Mouse (Mus musculus) stomach, embryonic 16.5 days (tissue): Measurements from ENCODE around the gene Memo1. TPM values are rescaled to one million over a fixed set of nuclear protein-coding genes. Genes with fewer than 3 reads are reported as not detected.

Source experiments
- ATAC-seq: fragments of 200-750 bp; cut with Nextera tagmentation; 2 replicates; pipeline ENCODE4 v1.8.0; 2017; ENCODE audit warnings: moderate number of reproducible peaks, moderate TSS enrichment; ENCODE audit not compliant: insufficient read depth, low FRiP score
- H3K27ac ChIP-seq: fragments of 300-500 bp; sonication (generic); 2 replicates; pipeline ENCODE4 v1.5.1; 2014; ENCODE audit warnings: low read length
- H3K27me3 ChIP-seq: fragments of 300-500 bp; sonication (generic); 2 replicates; pipeline ENCODE4 v1.6.1; 2014; ENCODE audit warnings: low read length, control low read depth, mixed read lengths; ENCODE audit not compliant: control insufficient read depth, insufficient read depth
- H3K36me3 ChIP-seq: fragments of 300-500 bp; sonication (generic); 2 replicates; pipeline ENCODE4 v1.6.1; 2014; ENCODE audit warnings: low read length; ENCODE audit not compliant: control insufficient read depth, insufficient read depth
- H3K4me1 ChIP-seq: fragments of 300-500 bp; sonication (generic); 2 replicates; pipeline ENCODE4 v1.6.1; 2014; ENCODE audit warnings: low read length, control low read depth, mixed read lengths; ENCODE audit not compliant: control insufficient read depth, insufficient read depth
- H3K4me2 ChIP-seq: fragments of 300-500 bp; sonication (generic); 2 replicates; pipeline ENCODE4 v1.6.1; 2014; ENCODE audit warnings: low read depth, low read length, mixed read lengths
- H3K4me3 ChIP-seq: fragments of 300-500 bp; sonication (generic); replicated peaks from 2 replicates; pipeline ENCODE4 v1.5.1; 2014; ENCODE audit warnings: mild to moderate bottlenecking, low read length
- H3K9ac ChIP-seq: fragments of 300-500 bp; sonication (generic); 2 replicates; pipeline ENCODE4 v1.6.1; 2014; ENCODE audit warnings: low read length
- H3K9me3 ChIP-seq: fragments of 300-500 bp; sonication (generic); replicated peaks from 2 replicates; pipeline ENCODE4 v1.6.1; 2016; ENCODE audit warnings: low read length, control low read depth; ENCODE audit not compliant: control insufficient read depth
- WGBS: fragments of 180-500 bp; shearing (Covaris S2); extraction: QIAGEN DNeasy Blood & Tissue Kit; methylation state at CpG from one replicate; pipeline ENCODE4 v1.1.7; 2014; 5-methylcytosine and 5-hydroxymethylcytosine counted together
- polyA plus RNA-seq: library from polyadenylated mRNA; unstranded; fragments of >200 nt; fragmentation: Nextera tagmentation; extraction: Ambion mirVana; gene quantifications from 2 replicates; pipeline ENCODE4 v1.2.1, GENCODE M21; 2015

The Memo1 gene
- polyA plus RNA-seq, 1 experiment from 2014 or later: 82.7 TPM

DNA sequence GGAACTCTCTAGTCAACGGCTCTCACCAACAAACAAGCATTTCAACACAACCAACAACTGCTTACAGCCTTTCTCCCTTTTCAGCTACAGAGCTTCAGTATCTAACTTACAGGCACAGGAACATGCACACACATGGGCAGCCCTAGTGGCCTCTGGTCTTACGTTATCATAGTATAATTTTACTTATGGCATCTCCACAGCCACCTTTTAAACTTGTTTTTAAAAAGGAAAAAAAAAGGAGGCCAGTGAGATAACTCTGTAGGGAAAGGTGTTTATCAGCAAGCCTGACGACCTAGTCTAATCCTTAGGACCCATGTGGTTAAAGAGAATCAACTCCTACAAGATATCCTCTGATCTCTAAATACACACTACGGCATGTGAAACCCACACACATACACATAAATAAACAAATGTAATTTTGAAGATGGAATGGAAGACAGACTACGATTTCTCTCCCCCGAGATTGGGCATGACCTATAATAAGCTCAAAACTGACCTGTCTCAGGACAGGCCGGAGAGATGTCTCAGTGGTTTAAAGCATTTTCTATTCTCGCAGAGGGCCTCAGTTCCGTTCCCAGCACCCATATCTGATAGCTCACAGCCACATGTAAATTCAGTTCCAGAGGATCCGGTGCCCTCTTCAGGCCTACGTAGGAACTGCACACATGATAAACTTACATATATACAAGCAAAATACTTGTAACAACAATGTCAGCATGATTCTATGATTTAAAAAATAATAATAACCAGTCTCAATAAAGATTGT is 27.7 kb downstream of the Memo1 start:
- Histone ChIP-seq H3K27ac (no peak overlapping the region), H3K9ac (no peak overlapping the region), H3K4me3 (no peak overlapping the region), H3K36me3 (no peaks in the 10 kb centered on the region), H3K4me1 (peaks cover 13% of the 10 kb centered on the region), H3K27me3 (no peaks in the 10 kb centered on the region), H3K4me2 (no peak overlapping the region), H3K9me3 (no peaks in the 10 kb centered on the region)
- WGBS: 86% methylated on average over 11 of the region's 11 CpGs
- no peak for ATAC-seq

DNA sequence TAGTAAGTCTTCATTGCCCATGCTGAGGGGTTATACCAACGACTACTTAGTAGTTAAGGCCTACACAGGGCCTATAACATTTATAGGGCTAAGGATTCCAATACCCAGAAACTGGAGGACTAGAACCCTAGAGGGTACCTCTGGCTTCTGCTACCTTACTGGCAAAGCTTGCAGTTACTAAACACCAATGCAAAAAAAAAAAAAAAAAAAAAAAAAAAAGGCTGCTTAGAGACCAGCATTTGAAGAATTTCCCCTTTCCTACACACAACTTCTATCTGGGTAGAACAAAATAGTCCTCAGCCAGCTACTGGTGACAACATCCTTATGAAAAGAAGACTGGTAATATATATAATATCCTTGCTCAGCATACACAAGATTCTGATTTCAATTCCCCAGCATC is 29.7 kb downstream of the Memo1 start:
- Histone ChIP-seq H3K9me3 (no peaks in the 10 kb centered on the region), H3K36me3 (no peaks in the 10 kb centered on the region), H3K4me1 (peaks cover 13% of the 10 kb centered on the region), H3K27me3 (no peaks in the 10 kb centered on the region), H3K4me3 (no peak overlapping the region), H3K4me2 (no peak overlapping the region), H3K9ac (no peak overlapping the region), H3K27ac (no peak overlapping the region)
- no peak for ATAC-seq
- 59% methylated on average over 1 of the region's 1 CpGs for WGBS

DNA sequence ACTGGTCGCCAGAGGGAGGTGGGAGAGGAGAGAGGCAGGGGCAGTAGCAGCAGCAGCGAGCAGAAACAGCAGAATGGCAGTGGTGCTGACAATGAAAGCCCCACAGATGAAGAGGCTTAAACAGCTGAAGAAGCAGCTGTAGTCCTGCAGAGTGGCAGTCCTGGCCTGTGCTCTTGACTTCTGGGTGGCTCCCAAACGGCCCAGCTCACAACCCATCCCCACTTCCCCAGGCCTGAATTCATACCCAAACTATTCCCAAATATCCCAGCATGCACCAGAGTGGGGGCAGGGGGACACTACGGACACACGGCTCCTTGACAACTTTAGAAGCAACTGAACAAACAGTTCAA is 30.2 kb downstream of the Memo1 start:
- no peaks in the 10 kb centered on the region for H3K9me3 ChIP-seq
- ATAC-seq: peak; percentile 37; the same call in 1 of the 2 replicates
- H3K4me2 ChIP-seq: no peak overlapping the region
- H3K4me1 ChIP-seq: peaks cover 16% of the 10 kb centered on the region
- H3K27ac ChIP-seq: peak overlapping the region; percentile 45; the same call in 1 of the 2 replicates
- no peak overlapping the region for H3K9ac ChIP-seq
- WGBS: 22% methylated on average over 5 of the region's 5 CpGs
- no peak overlapping the region for H3K4me3 ChIP-seq
- no peaks in the 10 kb centered on the region for H3K27me3 ChIP-seq
- no peaks in the 10 kb centered on the region for H3K36me3 ChIP-seq

- no peak for ATAC-seq
- H3K27ac ChIP-seq: peak overlapping the region; percentile 45; the same call in 1 of the 2 replicates
- no peaks in the 10 kb centered on the region for H3K9me3 ChIP-seq
- no peak overlapping the region for H3K9ac ChIP-seq
- 64% methylated on average over 3 of the region's 3 CpGs for WGBS
- H3K4me2 ChIP-seq: no peak overlapping the region
- no peaks in the 10 kb centered on the region for H3K36me3 ChIP-seq
- no peaks in the 10 kb centered on the region for H3K27me3 ChIP-seq
- H3K4me1 ChIP-seq: peaks cover 16% of the 10 kb centered on the region
- H3K4me3 ChIP-seq: no peak overlapping the region
Measured at GRCm38 (mm10) chr17:74264333-74265155, 30.8 kb downstream of the Memo1 start.

DNA sequence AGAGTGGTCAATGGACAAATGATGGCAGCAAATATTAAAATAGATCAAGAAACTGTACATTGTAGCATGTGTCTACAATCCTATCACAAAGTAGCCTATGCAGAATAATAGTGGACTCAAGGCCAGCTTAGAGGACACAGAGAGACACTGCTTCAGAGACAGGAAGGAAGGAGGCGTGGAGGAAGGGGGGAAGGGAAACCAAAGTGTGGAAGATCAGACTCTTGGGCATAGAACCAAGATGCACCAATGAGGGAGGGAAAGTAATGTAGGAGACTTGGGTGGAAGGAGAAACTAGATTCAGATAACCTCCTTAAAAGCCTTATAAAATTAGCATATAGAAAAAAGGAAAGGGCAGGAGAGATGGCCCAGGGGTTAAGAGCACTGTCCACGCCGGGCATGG is 32.9 kb downstream of the Memo1 start:
- H3K27me3 ChIP-seq: no peaks in the 10 kb centered on the region
- no peak overlapping the region for H3K9ac ChIP-seq
- no peak overlapping the region for H3K4me2 ChIP-seq
- ATAC-seq: no peak
- H3K4me3 ChIP-seq: no peak overlapping the region
- no peaks in the 10 kb centered on the region for H3K36me3 ChIP-seq
- no peak overlapping the region for H3K27ac ChIP-seq
- H3K9me3 ChIP-seq: no peaks in the 10 kb centered on the region
- WGBS: 91% methylated on average over 3 of the region's 3 CpGs
- peaks cover 16% of the 10 kb centered on the region for H3K4me1 ChIP-seq

GRCm38 (mm10) chr17:74245284-74245683 is 50.0 kb downstream of the Memo1 start:
- Histone ChIP-seq H3K36me3 (peaks cover 2% of the 10 kb centered on the region; the same call in 1 of the 2 replicates), H3K4me3 (no peak overlapping the region), H3K27me3 (no peaks in the 10 kb centered on the region), H3K4me1 (no peaks in the 10 kb centered on the region), H3K9me3 (no peaks in the 10 kb centered on the region), H3K9ac (no peak overlapping the region), H3K4me2 (no peak overlapping the region), H3K27ac (no peak overlapping the region)
- 71% methylated on average over 1 of the region's 1 CpGs for WGBS
- ATAC-seq: no peak

DNA sequence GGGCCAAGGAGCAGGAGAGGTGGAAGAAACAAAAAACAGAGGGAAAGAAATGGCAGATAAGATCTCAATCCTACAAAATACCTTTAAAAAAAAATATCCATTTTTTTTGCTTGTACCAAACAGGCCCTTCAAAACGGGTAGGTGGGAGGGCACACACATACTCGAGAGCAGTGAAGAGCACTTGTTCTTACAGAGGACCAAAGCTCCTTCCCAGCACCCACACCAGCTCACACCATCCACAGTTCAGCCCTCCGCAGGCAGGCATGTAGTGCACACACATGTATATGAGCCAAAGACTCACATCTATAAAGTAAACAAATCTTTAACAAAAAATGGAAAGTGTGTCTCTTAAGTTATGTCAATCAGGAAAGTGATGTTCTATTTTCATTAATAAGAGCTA is 52.5 kb downstream of the Memo1 start:
- Histone ChIP-seq H3K4me1 (no peaks in the 10 kb centered on the region), H3K9ac (no peak overlapping the region), H3K27me3 (no peaks in the 10 kb centered on the region), H3K9me3 (no peaks in the 10 kb centered on the region), H3K4me2 (no peak overlapping the region), H3K27ac (no peak overlapping the region), H3K4me3 (no peak overlapping the region), H3K36me3 (peaks cover 11% of the 10 kb centered on the region; the same call in 1 of the 2 replicates)
- WGBS: 64% methylated on average over 3 of the region's 3 CpGs
- no peak for ATAC-seq

GRCm38 (mm10) chr17:74240322-74240721 is 55.0 kb downstream of the Memo1 start:
- H3K4me1 ChIP-seq: no peaks in the 10 kb centered on the region
- no peaks in the 10 kb centered on the region for H3K9me3 ChIP-seq
- no peak for ATAC-seq
- H3K4me3 ChIP-seq: no peak overlapping the region
- no peaks in the 10 kb centered on the region for H3K27me3 ChIP-seq
- 100% methylated on average over 1 of the region's 1 CpGs for WGBS
- H3K4me2 ChIP-seq: no peak overlapping the region
- H3K9ac ChIP-seq: no peak overlapping the region
- H3K36me3 ChIP-seq: peaks cover 11% of the 10 kb centered on the region; the same call in 1 of the 2 replicates
- H3K27ac ChIP-seq: no peak overlapping the region

GRCm38 (mm10) chr17:74228131-74228759 is 67.1 kb downstream of the Memo1 start:
- Histone ChIP-seq H3K36me3 (0 out of 2 replicates have a peak, but pooled peaks cover 3% of the 10 kb centered on the region), H3K4me2 (no peak overlapping the region), H3K9me3 (no peaks in the 10 kb centered on the region), H3K4me3 (no peak overlapping the region), H3K9ac (no peak overlapping the region), H3K27me3 (no peaks in the 10 kb centered on the region), H3K4me1 (no peaks in the 10 kb centered on the region), H3K27ac (no peak overlapping the region)
- WGBS: 82% methylated on average over 3 of the region's 3 CpGs
- ATAC-seq: no peak
